Mouse (Mus musculus): ENCODE measurements around the gene Olfr62.

The Olfr62 gene

GRCm38 (mm10) chr4:118658652-118659051 lies at the start of gene Olfr62:
Gene Olfr62, plus strand, starts transcription at chr4:118658952.
- no peak for DNase-seq (ENCODE audit: low spot score in 2 of 2)

- no peak for DNase-seq (ENCODE audit: low spot score in 2 of 2)
Measured at GRCm38 (mm10) chr4:118609836-118610235, 48.9 kb upstream of the Olfr62 start.

GRCm38 (mm10) chr4:118612619-118613018 lies 46.1 kb upstream of the Olfr62 start:
- peak in 1 of 2 experiments; percentile 51 for DNase-seq (ENCODE audit: low spot score in 2 of 2)

- DNase-seq (ENCODE audit: low spot score in 2 of 2) = no peak
Measured at GRCm38 (mm10) chr4:118615412-118615811, 43.3 kb upstream of the Olfr62 start.

- DNase-seq (ENCODE audit: low spot score in 2 of 2) = peak; percentile 50 to 80
Measured at GRCm38 (mm10) chr4:118620279-118620966, 38.3 kb upstream of the Olfr62 start, which contains the start of the genes Cfap57 and Ebna1bp2. Gene Cfap57, minus strand, starts transcription at chr4:118620777. Gene Ebna1bp2, plus strand, starts transcription at chr4:118620799.

- DNase-seq (ENCODE audit: low spot score in 2 of 2) = no peak
Measured at GRCm38 (mm10) chr4:118620967-118621320, 37.8 kb upstream of the Olfr62 start.

GRCm38 (mm10) chr4:118621781-118622180 lies 37.0 kb upstream of the Olfr62 start:
- DNase-seq (ENCODE audit: low spot score in 2 of 2) = no peak

- DNase-seq (ENCODE audit: low spot score in 2 of 2) = no peak
Measured at GRCm38 (mm10) chr4:118630261-118630660, 28.5 kb upstream of the Olfr62 start.

- no peak for DNase-seq (ENCODE audit: low spot score in 2 of 2)
Measured at GRCm38 (mm10) chr4:118642346-118643190, 16.2 kb upstream of the Olfr62 start.

- DNase-seq (ENCODE audit: low spot score in 2 of 2) = peak; percentile 42 to 67
Measured at GRCm38 (mm10) chr4:118645234-118645633, 13.5 kb upstream of the Olfr62 start.

- no peak for DNase-seq (ENCODE audit: low spot score in 2 of 2)
Measured at GRCm38 (mm10) chr4:118687086-118687485, 28.3 kb downstream of the Olfr62 start.

- DNase-seq (ENCODE audit: low spot score in 2 of 2) = no peak
Measured at GRCm38 (mm10) chr4:118692412-118692973, 33.7 kb downstream of the Olfr62 start, which contains the start of gene Olfr1342. Gene Olfr1342, minus strand, starts transcription at chr4:118692756.

- no peak for DNase-seq (ENCODE audit: low spot score in 2 of 2)
Measured at GRCm38 (mm10) chr4:118693812-118694211, 35.1 kb downstream of the Olfr62 start.

- DNase-seq (ENCODE audit: low spot score in 2 of 2) = no peak
Measured at GRCm38 (mm10) chr4:118703223-118703622, 44.5 kb downstream of the Olfr62 start, which contains the start of gene Olfr1341. Gene Olfr1341, plus strand, starts transcription at chr4:118703523.

GRCm38 (mm10) chr4:118708086-118708485 lies 49.3 kb downstream of the Olfr62 start:
- DNase-seq (ENCODE audit: low spot score in 2 of 2) = no peak

- no peak for DNase-seq (ENCODE audit: low spot score in 2 of 2)
Measured at GRCm38 (mm10) chr4:118711656-118712055, 52.9 kb downstream of the Olfr62 start.
